Mouse (Mus musculus) embryonic facial prominence, embryonic 14.5 days (tissue): ENCODE data around the gene Irs2. TPM values are rescaled to one million over a fixed set of nuclear protein-coding genes. Genes with fewer than 3 reads are reported as not detected.

ENCODE experiments used
- ATAC-seq: fragments of 200-750 bp; cut with Nextera tagmentation; 2 replicates; pipeline ENCODE4 v1.8.0; 2017; ENCODE audit warnings: low read depth, moderate number of reproducible peaks, moderate TSS enrichment
- DNase-seq: peaks from one replicate; pipeline ENCODE4 v3.0.0-alpha.2; 2015; ENCODE audit warnings: low spot score
- H3K27ac ChIP-seq: fragments of 300-500 bp; sonication (generic); replicated peaks from 2 replicates; pipeline ENCODE4 v1.5.1; 2014; ENCODE audit warnings: low read depth, mild to moderate bottlenecking, low read length, moderate library complexity
- H3K27me3 ChIP-seq: fragments of 300-500 bp; sonication (generic); replicated peaks from 2 replicates; pipeline ENCODE4 v1.6.1; 2014; ENCODE audit warnings: low read length; ENCODE audit not compliant: control insufficient read depth, insufficient read depth
- H3K36me3 ChIP-seq: fragments of 300-500 bp; sonication (generic); 2 replicates; pipeline ENCODE4 v1.6.1; 2014; ENCODE audit warnings: low read length, mixed read lengths; ENCODE audit not compliant: control insufficient read depth, insufficient read depth
- H3K4me1 ChIP-seq: fragments of 300-500 bp; sonication (generic); 2 replicates; pipeline ENCODE4 v1.6.1; 2014; ENCODE audit warnings: antibody characterized with exemption, low read length; ENCODE audit not compliant: control insufficient read depth, insufficient read depth
- H3K4me2 ChIP-seq: fragments of 300-500 bp; sonication (generic); 2 replicates; pipeline ENCODE4 v1.6.1; 2014; ENCODE audit warnings: low read depth, mild to moderate bottlenecking, low read length, moderate library complexity, mixed read lengths
- H3K4me3 ChIP-seq: fragments of 300-500 bp; sonication (generic); 2 replicates; pipeline ENCODE4 v1.5.1; 2014; ENCODE audit warnings: low read depth, mild to moderate bottlenecking, low read length
- H3K9ac ChIP-seq: fragments of 300-500 bp; sonication (generic); 2 replicates; pipeline ENCODE4 v1.6.1; 2014; ENCODE audit warnings: low read depth, mild to moderate bottlenecking, low read length, moderate library complexity, mixed read lengths
- H3K9me3 ChIP-seq: fragments of 300-500 bp; sonication (generic); 2 replicates; pipeline ENCODE4 v1.6.1; 2016; ENCODE audit warnings: low read length; ENCODE audit not compliant: control insufficient read depth
- WGBS: fragments of 180-500 bp; shearing (Covaris S2); extraction: QIAGEN DNeasy Blood & Tissue Kit; methylation state at CpG from one replicate; pipeline ENCODE4 v1.1.7; 2014; 5-methylcytosine and 5-hydroxymethylcytosine counted together
- polyA plus RNA-seq: library from polyadenylated mRNA; unstranded; fragments of >200 nt; fragmentation: Nextera tagmentation; extraction: Ambion mirVana; gene quantifications from 2 replicates; pipeline ENCODE4 v1.2.1, GENCODE M21; 2014

Irs2 gene
- 5.4 and 5.9 TPM in 2 replicates for polyA plus RNA-seq

DNA sequence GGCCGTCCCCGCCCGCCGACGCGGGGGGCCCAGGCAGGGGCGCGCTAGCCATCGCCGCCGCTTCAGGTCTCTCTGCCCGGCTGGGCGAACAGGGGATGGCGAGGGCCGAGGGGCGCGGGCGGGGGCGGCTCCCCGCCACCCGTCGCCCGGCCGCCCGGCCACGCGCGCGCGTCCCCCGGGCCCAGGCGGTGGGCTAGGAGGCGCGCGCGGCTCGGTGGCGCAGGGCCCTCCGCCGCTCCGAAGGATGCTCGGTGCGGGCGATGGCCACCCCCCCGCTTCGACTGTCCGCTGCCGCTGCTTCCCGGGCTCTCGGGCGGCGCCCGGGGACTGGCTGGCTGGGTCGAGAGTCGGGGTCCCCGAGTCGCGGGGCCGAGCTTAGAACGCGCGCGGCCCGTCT, at the start of gene Irs2:
TSS of gene Irs2 (minus strand) at position 80 of the 397 bp plus-strand sequence.
- Histone ChIP-seq H3K4me3 (peak within 1 kb of the TSS; percentile 88), H3K27ac (peak within 1 kb of the TSS; percentile 99), H3K4me1 (peaks cover 40% of the 10 kb centered on the region), H3K36me3 (0 out of 2 replicates have a peak, but pooled peaks cover 20% of the 10 kb centered on the region), H3K9me3 (no peaks in the 10 kb centered on the region), H3K27me3 (no peaks in the 10 kb centered on the region; the same call in 1 of the 2 replicates), H3K4me2 (peak within 1 kb of the TSS; percentile 89), H3K9ac (peak within 1 kb of the TSS; percentile 94)
- DNase-seq (no peak), ATAC-seq (peak; percentile 1)
- 2% methylated on average over 10 of the region's 64 CpGs for whole genome bisulfite sequencing

- ATAC-seq (no peak), DNase-seq (no peak)
- H3K36me3 ChIP-seq, result no peaks in the 10 kb centered on the region
- 89% methylated on average over 5 of the region's 5 CpGs for WGBS
- no peak overlapping the region for H3K9ac ChIP-seq
- no peak overlapping the region for H3K27ac ChIP-seq
- H3K4me3 ChIP-seq, result no peak overlapping the region
- no peaks in the 10 kb centered on the region for H3K9me3 ChIP-seq
- no peak overlapping the region for H3K4me2 ChIP-seq
- no peaks in the 10 kb centered on the region for H3K4me1 ChIP-seq
- no peaks in the 10 kb centered on the region for H3K27me3 ChIP-seq
Observed at GRCm38 (mm10) chr8:11056665-11057064, 48.4 kb upstream of the Irs2 start.

- no peaks in the 10 kb centered on the region for H3K27me3 ChIP-seq
- no peaks in the 10 kb centered on the region for H3K9me3 ChIP-seq
- DNase-seq (no peak), ATAC-seq (no peak)
- no peaks in the 10 kb centered on the region for H3K4me1 ChIP-seq
- 88% methylated on average over 8 of the region's 8 CpGs for WGBS
- no peak overlapping the region for H3K4me2 ChIP-seq
- H3K36me3 ChIP-seq, result no peaks in the 10 kb centered on the region
- no peak overlapping the region for H3K4me3 ChIP-seq
- H3K27ac ChIP-seq, result no peak overlapping the region
- no peak overlapping the region for H3K9ac ChIP-seq
Observed at GRCm38 (mm10) chr8:11056175-11056563, 47.9 kb upstream of the Irs2 start.

DNA sequence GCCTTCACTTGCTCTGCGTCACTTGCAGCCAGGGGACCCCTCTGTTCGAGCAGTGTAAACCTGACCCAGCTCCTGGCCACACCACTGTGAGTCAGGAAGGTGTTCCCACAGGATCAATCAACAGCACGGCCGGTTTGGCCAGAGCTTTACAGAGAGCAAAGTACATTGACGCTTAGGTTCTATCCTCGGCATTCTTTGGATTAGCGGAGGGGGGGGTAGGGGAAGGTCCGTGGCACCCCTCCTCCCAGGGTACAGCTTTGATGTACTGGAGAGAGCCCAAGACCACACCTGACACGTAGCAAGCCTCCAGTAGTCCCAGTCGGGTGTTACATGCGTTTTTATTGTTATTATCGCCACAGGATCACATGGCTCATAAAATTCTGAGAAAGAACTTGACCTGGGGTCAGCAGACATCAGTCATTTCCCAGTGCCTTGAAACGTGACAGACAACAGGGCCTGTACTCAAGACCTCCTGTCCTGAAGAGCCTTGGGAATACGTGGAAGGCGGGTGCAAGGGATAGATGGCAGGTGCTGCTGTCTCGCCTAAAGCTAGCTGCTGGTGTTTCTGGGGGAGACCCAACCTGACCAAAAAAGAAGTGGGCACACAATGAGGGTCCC, 47.4 kb upstream of the Irs2 start:
- DNase-seq, result no peak
- ATAC-seq, result no peak
- no peaks in the 10 kb centered on the region for H3K27me3 ChIP-seq
- H3K9me3 ChIP-seq, result no peaks in the 10 kb centered on the region
- H3K27ac ChIP-seq, result no peak overlapping the region
- H3K4me3 ChIP-seq, result no peak overlapping the region
- H3K9ac ChIP-seq, result no peak overlapping the region
- H3K36me3 ChIP-seq, result no peaks in the 10 kb centered on the region
- H3K4me1 ChIP-seq, result no peaks in the 10 kb centered on the region
- no peak overlapping the region for H3K4me2 ChIP-seq
- 65% methylated on average over 16 of the region's 16 CpGs for WGBS

DNA sequence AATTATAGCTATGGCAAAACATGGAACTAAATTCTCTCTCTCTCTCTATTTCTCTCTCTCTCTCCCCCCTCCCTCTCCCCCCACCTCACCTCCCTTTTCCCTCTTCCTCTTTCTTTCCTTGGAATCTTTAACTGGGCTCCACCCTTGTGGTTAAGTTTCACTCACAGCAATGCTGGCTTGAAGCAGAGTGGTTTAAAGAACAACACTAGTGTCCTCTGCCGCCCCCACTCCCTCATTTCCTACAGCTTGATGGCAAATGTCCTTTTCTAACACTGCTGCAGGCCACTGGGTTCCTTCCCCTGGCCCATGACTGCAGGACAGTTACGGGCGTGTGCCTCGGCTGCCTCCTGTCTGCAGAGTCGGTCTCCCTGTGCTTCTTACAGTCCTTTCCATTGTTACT, 41.6 kb upstream of the Irs2 start:
- no peaks in the 10 kb centered on the region for H3K27me3 ChIP-seq
- 71% methylated on average over 5 of the region's 5 CpGs for WGBS
- no peaks in the 10 kb centered on the region for H3K4me1 ChIP-seq
- no peak overlapping the region for H3K4me2 ChIP-seq
- H3K27ac ChIP-seq, result no peak overlapping the region
- no peak overlapping the region for H3K9ac ChIP-seq
- ATAC-seq, result no peak
- no peak for DNase-seq
- no peaks in the 10 kb centered on the region for H3K9me3 ChIP-seq
- H3K4me3 ChIP-seq, result no peak overlapping the region
- H3K36me3 ChIP-seq, result no peaks in the 10 kb centered on the region

DNA sequence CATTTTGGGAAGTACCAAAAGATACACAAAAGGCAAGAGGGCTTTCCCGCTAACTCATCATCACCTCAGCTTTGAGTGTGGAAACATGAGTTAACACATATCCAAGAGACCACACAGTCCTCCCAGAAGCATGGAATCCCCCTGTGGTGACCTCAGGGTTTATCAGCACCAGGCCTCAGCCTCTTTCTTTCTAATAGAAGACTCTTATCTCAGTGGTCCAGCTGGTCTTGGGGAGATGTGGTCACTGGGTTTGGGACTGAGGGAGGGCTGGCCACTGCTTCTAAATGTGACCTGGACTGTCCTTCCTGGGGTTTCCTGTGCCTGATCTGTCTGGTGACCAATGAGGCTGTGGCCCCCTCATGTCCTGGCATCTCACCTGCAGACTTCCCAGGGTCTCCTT, 39.6 kb upstream of the Irs2 start:
- Histone ChIP-seq H3K27ac (no peak overlapping the region), H3K4me3 (no peak overlapping the region), H3K4me1 (peaks cover 12% of the 10 kb centered on the region), H3K27me3 (no peaks in the 10 kb centered on the region), H3K4me2 (no peak overlapping the region), H3K9ac (no peak overlapping the region), H3K36me3 (no peaks in the 10 kb centered on the region), H3K9me3 (no peaks in the 10 kb centered on the region)
- WGBS, result 93% methylated on average over 1 of the region's 1 CpGs
- DNase-seq, result no peak
- no peak for ATAC-seq

DNA sequence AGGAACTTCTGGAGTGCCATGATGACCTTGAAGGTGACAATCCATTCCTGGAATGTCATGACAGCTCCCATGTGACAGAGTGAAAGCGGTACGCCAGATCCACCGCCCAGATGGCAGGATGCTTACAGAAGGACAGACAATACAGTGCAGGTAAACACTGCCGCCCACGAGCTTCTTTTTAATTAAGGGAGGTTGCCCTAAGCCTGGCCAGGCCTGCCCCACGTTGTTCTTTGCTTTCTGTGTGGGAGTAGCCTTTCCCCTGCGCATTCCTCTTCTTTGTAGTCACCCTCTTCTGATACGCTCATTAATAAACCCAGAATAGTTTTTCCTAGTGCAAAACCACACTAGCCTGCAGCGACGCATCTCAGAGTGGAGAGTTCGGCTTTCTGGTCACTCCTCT, 36.4 kb upstream of the Irs2 start:
- no peak overlapping the region for H3K9ac ChIP-seq
- WGBS, result 60% methylated on average over 11 of the region's 11 CpGs
- H3K4me2 ChIP-seq, result no peak overlapping the region
- no peak overlapping the region for H3K4me3 ChIP-seq
- no peaks in the 10 kb centered on the region for H3K27me3 ChIP-seq
- DNase-seq (no peak), ATAC-seq (no peak)
- H3K36me3 ChIP-seq, result no peaks in the 10 kb centered on the region
- H3K27ac ChIP-seq, result no peak overlapping the region
- H3K4me1 ChIP-seq, result peaks cover 12% of the 10 kb centered on the region
- H3K9me3 ChIP-seq, result no peaks in the 10 kb centered on the region

GRCm38 (mm10) chr8:11043591-11043990, 35.3 kb upstream of the Irs2 start:
- 0 out of 2 replicates have a peak, but pooled peaks have one; percentile 41 for ATAC-seq
- Histone ChIP-seq H3K9ac (no peak overlapping the region), H3K36me3 (no peaks in the 10 kb centered on the region), H3K4me1 (peaks cover 12% of the 10 kb centered on the region), H3K4me2 (no peak overlapping the region), H3K4me3 (no peak overlapping the region), H3K27me3 (no peaks in the 10 kb centered on the region), H3K9me3 (no peaks in the 10 kb centered on the region), H3K27ac (peak overlapping the region; percentile 55)
- 41% methylated on average over 4 of the region's 4 CpGs for WGBS
- peak; percentile 76 for DNase-seq

- WGBS, result 46% methylated on average over 9 of the region's 9 CpGs
- no peak for ATAC-seq
- H3K27ac ChIP-seq, result peak overlapping the region; percentile 55
Observed at GRCm38 (mm10) chr8:11042872-11043587, 34.8 kb upstream of the Irs2 start.

More at GRCm38 (mm10) chr8:11042872-11043587, 34.8 kb upstream of the Irs2 start:
- DNase-seq, result peak; percentile 35
- no peaks in the 10 kb centered on the region for H3K36me3 ChIP-seq
- no peak overlapping the region for H3K9ac ChIP-seq
- no peak overlapping the region for H3K4me3 ChIP-seq
- H3K9me3 ChIP-seq, result no peaks in the 10 kb centered on the region
- no peaks in the 10 kb centered on the region for H3K27me3 ChIP-seq
- no peak overlapping the region for H3K4me2 ChIP-seq
- H3K4me1 ChIP-seq, result peaks cover 12% of the 10 kb centered on the region
